Mouse (Mus musculus) CH12.LX (cell line): ENCODE data around the gene Mapk11.

Source experiments
- CTCF ChIP-seq, 2 experiments: IDR thresholded peaks in 1 of 2; conservative IDR thresholded peaks in 1 of 2; 2 replicates each; pipeline ENCODE4 v1.5.1; 2011 to 2012; ENCODE audit warnings: low read depth in 2 of 2, low read length in 2 of 2, improper control_type of control experiment in 1 of 2, inconsistent platforms in 1 of 2, mild to moderate bottlenecking in 1 of 2, moderate library complexity in 1 of 2
- POLR2A ChIP-seq: IDR thresholded peaks from 2 replicates; pipeline ENCODE4 v1.6.1; 2011; ENCODE audit warnings: low read depth, mild to moderate bottlenecking, improper control_type of control experiment, low read length
- USF1 ChIP-seq: IDR thresholded peaks from 2 replicates; pipeline ENCODE4 v1.6.1; 2014; ENCODE audit warnings: low read depth, mild to moderate bottlenecking, inconsistent platforms, low read length, improper control_type of control experiment

DNA sequence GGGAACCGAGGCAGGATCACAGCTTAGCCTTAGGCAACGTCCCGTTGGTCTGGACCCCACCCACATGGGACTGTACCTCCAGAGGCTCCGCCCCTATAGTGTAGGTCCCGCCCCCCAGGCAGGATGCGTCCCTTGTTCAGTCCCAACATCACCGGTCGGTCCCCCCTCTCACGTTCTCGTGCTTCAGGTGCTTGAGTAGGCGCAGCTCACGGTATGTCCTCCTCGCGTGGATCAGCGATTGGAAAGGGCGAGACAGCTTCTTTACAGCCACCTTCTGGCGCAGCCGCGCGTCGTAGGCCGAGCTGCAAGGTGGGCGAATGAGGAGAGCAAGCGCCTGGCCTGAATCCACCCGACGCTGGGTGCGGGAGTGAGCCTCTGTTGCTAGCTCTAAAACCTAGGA lies 2.9 kb downstream of the Mapk11 start:
- TF ChIP-seq USF1 (no peak), CTCF (conservative IDR thresholded peaks at IDR 0.05 in 1 of 2, IDR thresholded peaks at IDR 0.05 in 1 of 2; ENCODE audit: low read depth in 2 of 2, low read length in 2 of 2) (no peak), POLR2A (no peak)
